Mouse (Mus musculus): ENCODE data around the gene Gm20708. TPM values are rescaled to one million over a fixed set of nuclear protein-coding genes. Genes with fewer than 3 reads are reported as not detected.
"Not testable (repeated sequence)": the region's sequence is repeated elsewhere in the genome, so short reads cannot be mapped to it uniquely, and the experiment has no call there.

The Gm20708 gene
- polyA plus RNA-seq, 1 experiment from 2014 or later, result 0.80 TPM

DNA sequence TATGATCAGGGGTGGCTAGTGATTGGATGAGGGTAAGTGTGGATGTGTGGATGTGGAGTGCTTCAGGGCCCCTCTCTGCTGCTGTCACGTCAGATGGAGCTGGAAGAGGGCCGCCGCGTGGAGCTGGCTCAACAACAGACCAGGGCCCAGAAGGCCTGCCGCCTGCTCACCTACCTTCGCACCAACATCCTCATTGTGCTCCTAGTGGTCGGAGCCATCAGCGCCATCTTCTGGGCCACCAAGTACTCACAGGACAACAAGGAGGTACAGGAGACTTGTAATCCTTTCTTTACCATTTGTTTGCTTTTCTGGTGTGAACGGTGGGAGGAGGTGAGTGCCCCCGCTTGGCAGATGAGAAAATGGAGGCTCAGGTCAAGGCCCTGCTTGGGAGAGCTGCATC, 23.2 kb upstream of the Gm20708 start:
- no peak overlapping the region for H3K27ac ChIP-seq (ENCODE audit: low read depth, low read length)
- peak overlapping the region; percentile 18; the same call in 1 of the 2 replicates for H3K4me2 ChIP-seq
- no peaks in the 10 kb centered on the region for H3K9me3 ChIP-seq (ENCODE audit: control insufficient read depth, low read length)
- peak overlapping the region; percentile 2 for H3K9ac ChIP-seq (ENCODE audit: low read depth, low read length)
- no peak overlapping the region for H3K4me3 ChIP-seq (ENCODE audit: low read depth, low read length)
- H3K27me3 ChIP-seq (replicated peaks; ENCODE audit: control insufficient read depth, insufficient read depth, low read length), result peaks cover 2% of the 10 kb centered on the region; the same call in 1 of the 2 replicates
- no peak for ATAC-seq (replicated peaks; ENCODE audit: low FRiP score)
- 19% methylated on average over 10 of the region's 10 CpGs for WGBS
- H3K4me1 ChIP-seq (replicated peaks; ENCODE audit: control insufficient read depth, insufficient read depth, low read length), result peaks cover 31% of the 10 kb centered on the region
- peaks cover 3% of the 10 kb centered on the region; the same call in 1 of the 2 replicates for H3K36me3 ChIP-seq (ENCODE audit: control insufficient read depth, insufficient read depth, low read length)
- DNase-seq (ENCODE audit: low spot score), result peak; percentile 58

DNA sequence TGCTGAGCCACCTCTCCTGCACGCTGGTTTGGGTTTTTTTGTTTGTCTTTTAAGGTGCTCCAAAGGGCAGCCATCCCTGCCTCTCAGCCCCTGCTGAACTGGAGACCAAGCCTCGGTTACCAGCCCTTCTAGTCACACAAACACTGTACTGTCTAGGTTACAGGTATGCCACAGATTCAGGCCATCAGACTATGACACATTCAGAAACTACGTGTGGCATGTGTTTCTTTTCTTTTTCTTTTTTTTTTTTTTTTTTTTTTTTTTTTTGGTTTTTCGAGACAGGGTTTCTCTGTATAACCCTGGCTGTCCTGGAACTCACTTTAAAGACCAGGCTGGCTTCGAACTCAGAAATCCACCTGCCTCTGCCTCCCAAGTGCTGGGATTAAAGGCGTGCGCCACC, 21.0 kb upstream of the Gm20708 start:
- 83% methylated on average over 7 of the region's 7 CpGs for WGBS
- peaks cover 33% of the 10 kb centered on the region for H3K4me1 ChIP-seq (replicated peaks; ENCODE audit: control insufficient read depth, insufficient read depth, low read length)
- not testable (repeated sequence) for H3K4me2 ChIP-seq; H3K9ac ChIP-seq (ENCODE audit: low read depth, low read length); H3K27ac ChIP-seq (ENCODE audit: low read depth, low read length); H3K27me3 ChIP-seq (replicated peaks; ENCODE audit: control insufficient read depth, insufficient read depth, low read length); ATAC-seq (replicated peaks; ENCODE audit: low FRiP score); H3K9me3 ChIP-seq (ENCODE audit: control insufficient read depth, low read length); H3K4me3 ChIP-seq (ENCODE audit: low read depth, low read length); DNase-seq (ENCODE audit: low spot score); H3K36me3 ChIP-seq (ENCODE audit: control insufficient read depth, insufficient read depth, low read length)

DNA sequence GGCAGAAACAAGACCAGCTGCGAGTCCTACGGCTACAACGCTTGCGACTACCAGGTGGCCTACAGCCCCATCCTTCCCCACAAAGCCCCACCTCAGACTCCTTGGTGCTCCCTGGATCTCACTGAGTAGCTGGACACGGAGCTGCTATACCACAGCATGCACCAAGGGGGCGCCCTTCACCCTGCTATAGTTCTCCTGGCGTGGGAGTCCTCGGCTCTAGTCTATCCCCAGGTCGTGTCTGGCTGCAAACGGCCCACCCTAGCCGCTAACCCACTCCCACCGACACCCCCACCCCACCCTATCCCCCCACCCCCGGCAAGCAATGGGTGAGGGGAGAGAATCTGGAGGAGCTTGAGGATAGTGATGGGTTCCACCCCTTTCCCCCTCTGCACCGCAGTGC, 19.2 kb upstream of the Gm20708 start:
- H3K4me1 ChIP-seq (replicated peaks; ENCODE audit: control insufficient read depth, insufficient read depth, low read length), result peaks cover 28% of the 10 kb centered on the region
- 5% methylated on average over 14 of the region's 14 CpGs for WGBS
- H3K9ac ChIP-seq (ENCODE audit: low read depth, low read length), result no peak overlapping the region

DNA sequence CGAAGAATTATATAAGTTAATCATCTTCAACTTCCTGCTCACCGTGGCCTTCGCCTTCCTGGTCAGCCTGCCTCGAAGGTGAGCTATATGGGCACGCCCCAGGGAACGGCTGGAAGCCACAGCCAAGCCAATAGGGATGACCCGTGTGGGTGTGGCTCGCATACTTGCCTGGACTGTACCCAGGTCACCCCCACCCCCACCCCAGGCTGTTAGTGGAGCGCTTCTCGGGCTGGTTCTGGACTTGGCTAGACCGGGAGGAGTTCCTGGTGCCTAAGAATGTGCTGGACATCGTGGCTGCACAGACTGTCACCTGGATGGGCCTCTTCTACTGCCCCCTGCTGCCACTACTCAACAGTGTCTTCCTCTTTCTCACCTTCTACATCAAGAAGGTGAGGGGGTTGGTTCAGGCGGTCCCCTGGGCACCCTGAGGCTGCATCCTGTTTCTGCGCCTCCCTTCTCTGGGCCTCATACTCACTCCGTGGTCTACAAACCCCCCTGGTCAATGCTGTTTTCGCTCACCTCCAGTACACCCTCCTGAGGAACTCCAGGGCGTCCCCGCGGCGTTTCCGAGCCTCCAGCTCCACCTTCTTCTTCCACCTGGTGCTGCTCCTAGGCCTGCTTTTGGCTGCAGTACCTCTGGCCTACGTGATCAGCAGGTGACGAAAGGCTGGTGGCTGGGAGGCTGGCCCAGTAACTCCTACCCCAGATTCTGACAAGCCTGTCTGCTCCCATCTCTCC, 18.6 kb upstream of the Gm20708 start:
- DNase-seq (ENCODE audit: low spot score) (no peak), ATAC-seq (replicated peaks; ENCODE audit: low FRiP score) (peak; percentile 48)
- peak overlapping the region; percentile 63 for H3K4me2 ChIP-seq
- WGBS, result 31% methylated on average over 23 of the region's 23 CpGs
- H3K27me3 ChIP-seq (replicated peaks; ENCODE audit: control insufficient read depth, insufficient read depth, low read length), result no peaks in the 10 kb centered on the region
- peaks cover 30% of the 10 kb centered on the region for H3K4me1 ChIP-seq (replicated peaks; ENCODE audit: control insufficient read depth, insufficient read depth, low read length)
- no peaks in the 10 kb centered on the region; the same call in 1 of the 2 replicates for H3K36me3 ChIP-seq (ENCODE audit: control insufficient read depth, insufficient read depth, low read length)
- H3K9me3 ChIP-seq (ENCODE audit: control insufficient read depth, low read length), result no peaks in the 10 kb centered on the region
- H3K4me3 ChIP-seq (ENCODE audit: low read depth, low read length), result peak overlapping the region; percentile 20
- no peak overlapping the region for H3K27ac ChIP-seq (ENCODE audit: low read depth, low read length)
- no peak overlapping the region for H3K9ac ChIP-seq (ENCODE audit: low read depth, low read length)

More for the DNA sequence above, 19.2 kb upstream of the Gm20708 start:
- peak; percentile 77 for DNase-seq (ENCODE audit: low spot score)
- Histone ChIP-seq H3K4me2 (peak overlapping the region; percentile 63), H3K36me3 (ENCODE audit: control insufficient read depth, insufficient read depth, low read length) (peaks cover 3% of the 10 kb centered on the region; the same call in 1 of the 2 replicates), H3K27ac (ENCODE audit: low read depth, low read length) (no peak overlapping the region), H3K9me3 (ENCODE audit: control insufficient read depth, low read length) (no peaks in the 10 kb centered on the region), H3K27me3 (replicated peaks; ENCODE audit: control insufficient read depth, insufficient read depth, low read length) (no peaks in the 10 kb centered on the region), H3K4me3 (ENCODE audit: low read depth, low read length) (peak overlapping the region; percentile 20)
- peak; percentile 66 for ATAC-seq (replicated peaks; ENCODE audit: low FRiP score)

DNA sequence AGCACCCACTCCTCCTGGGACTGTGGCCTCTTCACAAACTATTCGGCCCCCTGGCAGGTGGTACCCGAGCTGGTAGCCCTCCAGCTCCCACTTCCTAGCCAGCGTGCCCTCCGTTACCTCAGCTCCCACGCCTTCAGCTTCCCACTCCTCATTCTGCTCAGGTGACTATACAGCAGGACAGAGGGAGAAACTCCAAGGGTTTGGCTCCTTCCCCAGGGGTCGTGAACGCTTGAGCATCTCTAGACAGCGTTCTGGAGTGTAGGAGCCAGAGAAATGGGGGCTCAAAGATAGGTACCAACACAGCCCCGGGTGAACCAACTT, 18.1 kb upstream of the Gm20708 start:
- H3K9me3 ChIP-seq (ENCODE audit: control insufficient read depth, low read length), result no peaks in the 10 kb centered on the region
- no peak overlapping the region for H3K4me3 ChIP-seq (ENCODE audit: low read depth, low read length)
- no peak overlapping the region for H3K9ac ChIP-seq (ENCODE audit: low read depth, low read length)
- ATAC-seq (replicated peaks; ENCODE audit: low FRiP score), result no peak
- H3K36me3 ChIP-seq (ENCODE audit: control insufficient read depth, insufficient read depth, low read length), result no peaks in the 10 kb centered on the region
- peaks cover 33% of the 10 kb centered on the region for H3K4me1 ChIP-seq (replicated peaks; ENCODE audit: control insufficient read depth, insufficient read depth, low read length)
- H3K27ac ChIP-seq (ENCODE audit: low read depth, low read length), result no peak overlapping the region
- no peak overlapping the region for H3K4me2 ChIP-seq
- WGBS, result 77% methylated on average over 9 of the region's 9 CpGs
- H3K27me3 ChIP-seq (replicated peaks; ENCODE audit: control insufficient read depth, insufficient read depth, low read length), result no peaks in the 10 kb centered on the region
- no peak for DNase-seq (ENCODE audit: low spot score)

DNA sequence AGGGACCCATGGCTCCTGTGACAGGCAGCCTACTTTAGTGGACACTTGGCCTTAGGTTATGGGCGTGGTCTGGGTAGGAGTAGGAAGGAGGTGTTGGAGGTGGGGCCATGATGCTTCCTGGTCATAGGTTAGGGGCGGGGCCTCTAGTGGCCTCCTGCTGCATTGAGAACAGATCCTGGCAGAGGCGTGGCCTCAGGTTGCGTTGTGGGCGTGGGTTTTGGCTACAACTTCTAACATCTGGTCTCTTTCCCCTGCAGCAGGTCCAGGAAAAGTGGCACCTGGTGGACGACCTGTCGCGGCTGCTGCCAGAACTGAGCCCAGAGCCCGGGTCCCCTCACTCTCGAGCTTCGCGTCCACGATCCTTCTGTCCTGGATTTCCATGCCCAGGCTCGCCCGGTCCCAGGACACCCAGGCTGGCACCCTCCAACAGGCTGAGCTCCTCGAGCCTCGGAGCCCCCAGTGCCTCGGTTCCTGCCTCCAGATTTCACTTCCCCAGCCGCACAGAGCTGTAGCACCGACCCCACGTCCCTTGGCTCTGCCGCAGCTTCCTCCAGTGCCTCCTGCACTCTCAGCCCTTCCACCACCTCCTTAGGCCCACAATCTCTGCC, 17.1 kb upstream of the Gm20708 start:
- H3K4me3 ChIP-seq (ENCODE audit: low read depth, low read length), result peak overlapping the region; percentile 37
- no peaks in the 10 kb centered on the region for H3K36me3 ChIP-seq (ENCODE audit: control insufficient read depth, insufficient read depth, low read length)
- 4% methylated on average over 22 of the region's 22 CpGs for WGBS
- H3K4me2 ChIP-seq, result peak overlapping the region; percentile 70
- H3K9ac ChIP-seq (ENCODE audit: low read depth, low read length), result peak overlapping the region; percentile 46
- H3K4me1 ChIP-seq (replicated peaks; ENCODE audit: control insufficient read depth, insufficient read depth, low read length), result peaks cover 40% of the 10 kb centered on the region
- no peaks in the 10 kb centered on the region for H3K27me3 ChIP-seq (replicated peaks; ENCODE audit: control insufficient read depth, insufficient read depth, low read length)
- peak overlapping the region; percentile 45 for H3K27ac ChIP-seq (ENCODE audit: low read depth, low read length)
- peak; percentile 66 for ATAC-seq (replicated peaks; ENCODE audit: low FRiP score)
- DNase-seq (ENCODE audit: low spot score), result peak; percentile 75
- no peaks in the 10 kb centered on the region for H3K9me3 ChIP-seq (ENCODE audit: control insufficient read depth, low read length)

DNA sequence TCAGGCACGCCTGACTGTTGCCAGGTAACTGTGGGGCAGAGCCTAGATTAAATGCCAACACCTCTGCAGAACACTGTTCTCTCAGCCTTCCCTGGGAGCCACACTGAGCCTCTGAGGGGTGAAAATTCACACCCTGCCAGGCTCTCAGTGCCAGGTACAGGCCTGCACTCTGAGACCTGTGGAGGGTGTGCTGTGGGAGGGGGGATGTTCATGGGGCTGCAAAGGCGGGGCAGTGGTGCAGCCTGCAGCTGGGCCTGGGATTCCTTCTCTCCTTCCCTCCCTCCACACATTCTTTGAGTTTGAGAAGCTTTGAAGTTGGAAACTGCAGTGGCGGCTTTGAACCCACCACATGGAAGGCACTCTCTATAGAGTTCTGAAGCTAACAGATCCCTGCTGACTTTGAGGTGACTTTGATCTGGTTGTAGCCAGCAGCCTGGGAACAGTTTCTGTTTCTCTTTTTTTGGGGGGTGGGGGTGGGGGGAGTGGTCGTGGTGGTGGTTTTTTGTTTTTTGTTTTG, 15.4 kb upstream of the Gm20708 start:
- peaks cover 57% of the 10 kb centered on the region for H3K4me1 ChIP-seq (replicated peaks; ENCODE audit: control insufficient read depth, insufficient read depth, low read length)
- H3K27ac ChIP-seq (ENCODE audit: low read depth, low read length), result no peak overlapping the region

DNA sequence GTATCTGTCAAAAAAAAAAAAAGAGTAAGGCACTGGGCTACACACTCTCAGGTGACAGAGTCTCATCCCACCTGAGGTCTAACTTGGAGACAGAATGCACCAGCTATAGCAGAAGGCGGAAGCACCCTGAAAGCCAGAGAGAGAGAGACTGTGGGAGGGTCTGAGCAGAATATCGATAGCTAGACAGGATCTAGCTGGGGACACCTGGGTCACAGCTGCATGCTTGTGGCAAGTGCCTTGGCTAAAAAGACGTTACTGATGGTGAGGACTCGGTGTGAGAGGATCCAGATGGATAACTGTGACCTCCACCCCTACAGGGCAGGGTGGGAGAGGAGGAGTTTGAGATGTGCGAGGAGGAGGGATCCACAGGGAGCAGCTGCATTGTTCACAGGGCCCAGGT, 12.5 kb upstream of the Gm20708 start:
- Histone ChIP-seq H3K4me3 (ENCODE audit: low read depth, low read length) (0 out of 2 replicates have a peak overlapping the region, but pooled peaks have one; percentile 52), H3K9ac (ENCODE audit: low read depth, low read length) (peak overlapping the region; percentile 25), H3K36me3 (ENCODE audit: control insufficient read depth, insufficient read depth, low read length) (no peaks in the 10 kb centered on the region), H3K27ac (ENCODE audit: low read depth, low read length) (peak overlapping the region; percentile 87), H3K4me2 (peak overlapping the region; percentile 82), H3K9me3 (ENCODE audit: control insufficient read depth, low read length) (no peaks in the 10 kb centered on the region), H3K27me3 (replicated peaks; ENCODE audit: control insufficient read depth, insufficient read depth, low read length) (no peaks in the 10 kb centered on the region), H3K4me1 (replicated peaks; ENCODE audit: control insufficient read depth, insufficient read depth, low read length) (peaks cover 54% of the 10 kb centered on the region)
- peak; percentile 24 for ATAC-seq (replicated peaks; ENCODE audit: low FRiP score)
- 29% methylated on average over 5 of the region's 5 CpGs for WGBS
- DNase-seq (ENCODE audit: low spot score), result no peak

More for the DNA sequence above, 15.4 kb upstream of the Gm20708 start:
- 0 out of 2 replicates have a peak overlapping the region, but pooled peaks have one; percentile 12 for H3K9ac ChIP-seq (ENCODE audit: low read depth, low read length)
- no peaks in the 10 kb centered on the region for H3K9me3 ChIP-seq (ENCODE audit: control insufficient read depth, low read length)
- no peaks in the 10 kb centered on the region for H3K27me3 ChIP-seq (replicated peaks; ENCODE audit: control insufficient read depth, insufficient read depth, low read length)
- H3K36me3 ChIP-seq (ENCODE audit: control insufficient read depth, insufficient read depth, low read length), result no peaks in the 10 kb centered on the region
- WGBS, result 68% methylated on average over 4 of the region's 4 CpGs
- ATAC-seq (replicated peaks; ENCODE audit: low FRiP score), result no peak
- no peak overlapping the region for H3K4me2 ChIP-seq
- H3K4me3 ChIP-seq (ENCODE audit: low read depth, low read length), result no peak overlapping the region
- no peak for DNase-seq (ENCODE audit: low spot score)
